Mouse (Mus musculus): ENCODE measurements around the gene Hlcs.

GRCm38 (mm10) chr16:94301194-94301593 lies 12.2 kb downstream of the Hlcs start:
- TF ChIP-seq POLR2A (IDR thresholded peaks at IDR 0.05; ENCODE audit: borderline replicate concordance, extremely low read depth, low read depth, low read length) (no peak), CTCF (IDR thresholded peaks at IDR 0.05; ENCODE audit: insufficient read depth, low read length) (no peak)

Data from lung, adult 2 months (tissue).